Mouse (Mus musculus) heart, adult 2 months (tissue): ENCODE measurements around the gene Mfsd12. TPM values are rescaled to one million over a fixed set of nuclear protein-coding genes. Genes with fewer than 3 reads are reported as not detected.
A peak's percentile ranks its signal among the peaks of the same experiment; 100 is the strongest.

Experiments used
- DNase-seq, 2 experiments: peaks; one replicate each; pipeline ENCODE4 v3.0.0; 2021
- H3K27ac ChIP-seq: fragments of 200-600 bp; 2 replicates; pipeline ENCODE4 v1.8.1; 2022
- H3K27me3 ChIP-seq: fragments of 200-500 bp; 2 replicates; pipeline ENCODE4 v1.6.1; 2012; ENCODE audit warnings: mild to moderate bottlenecking, low read length, inconsistent platforms, mixed read lengths; ENCODE audit not compliant: control insufficient read depth, insufficient read depth
- H3K36me3 ChIP-seq: fragments of 200-500 bp; 2 replicates; pipeline ENCODE4 v1.6.1; 2012; ENCODE audit warnings: low read length, inconsistent platforms; ENCODE audit not compliant: control insufficient read depth, insufficient read depth
- H3K4me1 ChIP-seq: fragments of 200-500 bp; 2 replicates; pipeline ENCODE4 v1.6.1; 2011; ENCODE audit warnings: low read length; ENCODE audit not compliant: control insufficient read depth, insufficient read depth
- H3K4me3 ChIP-seq: fragments of 200-600 bp; 2 replicates; pipeline ENCODE4 v1.8.1; 2022
- H3K79me2 ChIP-seq: fragments of 200-500 bp; replicated peaks from 2 replicates; pipeline ENCODE4 v1.6.1; 2012; ENCODE audit warnings: mild to moderate bottlenecking, inconsistent platforms, low read length, moderate library complexity, mixed read lengths; ENCODE audit not compliant: control insufficient read depth, insufficient read depth
- H3K9ac ChIP-seq: fragments of 200-500 bp; 2 replicates; pipeline ENCODE4 v1.6.1; 2012; ENCODE audit warnings: low read depth, mild to moderate bottlenecking, control low read depth, inconsistent platforms, low read length, mixed read lengths
- CTCF ChIP-seq: fragments of 200-600 bp; IDR thresholded peaks from 2 replicates; pipeline ENCODE4 v1.8.1; 2022; ENCODE audit warnings: antibody characterized with exemption, mild to moderate bottlenecking, moderate library complexity
- EP300 ChIP-seq: fragments of 200-500 bp; IDR thresholded peaks from 2 replicates; pipeline ENCODE4 v1.6.1; 2011; ENCODE audit warnings: low read depth, low read length, control low read depth; ENCODE audit not compliant: insufficient read depth
- POLR2A ChIP-seq: fragments of 200-500 bp; IDR thresholded peaks from 2 replicates; pipeline ENCODE4 v1.6.1; 2011; ENCODE audit warnings: mild to moderate bottlenecking, low read depth, low read length, control low read depth; ENCODE audit not compliant: insufficient read depth
- WGBS: fragments of 180-500 bp; shearing (Covaris S2); methylation state at CpG from one replicate; pipeline ENCODE4 v1.1.7; 2018; 5-methylcytosine and 5-hydroxymethylcytosine counted together
- intact Hi-C: fragments of 180-260 bp; cut with DNase I; formaldehyde crosslinking; loops from one replicate; pipeline ENCODE4 v1.15.1; 2025
- polyA plus RNA-seq: library from polyadenylated mRNA; depleted of rRNA; stranded (reverse); fragments of >200 nt; gene quantifications from 2 replicates; pipeline ENCODE4 v1.2.3, GENCODE M21; 2012
- total RNA-seq, 2 experiments: library from RNA; stranded (reverse); gene quantifications; 2 replicates each; pipeline ENCODE4 v1.2.3; 2021

Mfsd12 gene
- total and polyA plus RNA-seq, 3 experiments, result 9.6 to 11.1 (median 10.6) TPM

DNA sequence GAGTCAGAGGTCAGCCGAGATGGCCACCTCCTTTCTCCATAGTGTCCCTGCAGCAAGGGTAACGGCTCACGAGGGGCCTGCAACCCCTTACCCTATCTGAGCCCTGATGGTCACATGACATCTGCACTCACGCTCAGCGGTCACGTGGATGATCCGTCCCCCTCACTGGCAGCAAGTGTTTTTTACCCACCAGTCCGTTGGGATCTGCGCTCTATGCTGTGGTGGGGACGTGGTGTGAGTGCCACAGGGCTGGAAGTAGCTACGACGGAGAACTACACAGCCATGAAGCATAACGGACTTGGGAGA is 51.1 kb downstream of the Mfsd12 start:
- no peak for DNase-seq
- H3K36me3 ChIP-seq, result peaks cover 22% of the 10 kb centered on the region
- intact Hi-C loops, result loop anchor here (5.0 kb wide), 1 partner anchor 34 kb away; no protein-coding TSS in a partner anchor
- 58% methylated on average over 13 of the region's 13 CpGs for WGBS
- H3K9ac ChIP-seq, result peak overlapping the region; percentile 21
- H3K4me1 ChIP-seq, result peaks cover 54% of the 10 kb centered on the region
- no peak overlapping the region for H3K4me3 ChIP-seq
- TF ChIP-seq CTCF (no peak), POLR2A (no peak), EP300 (no peak)
- no peaks in the 10 kb centered on the region for H3K27me3 ChIP-seq
- H3K27ac ChIP-seq, result peak overlapping the region; percentile 91
- no peaks in the 10 kb centered on the region for H3K79me2 ChIP-seq

- Histone ChIP-seq H3K27ac (peak overlapping the region; percentile 91), H3K4me1 (peaks cover 58% of the 10 kb centered on the region), H3K27me3 (no peaks in the 10 kb centered on the region), H3K4me3 (no peak overlapping the region), H3K9ac (no peak overlapping the region), H3K79me2 (no peaks in the 10 kb centered on the region), H3K36me3 (peaks cover 26% of the 10 kb centered on the region)
- 8% methylated on average over 9 of the region's 9 CpGs for WGBS
- DNase-seq, result peak; percentile 91 to 92
- peak; percentile 97; the same call in 1 of the 2 replicates for TF ChIP-seq EP300
- peak; percentile 99 for TF ChIP-seq CTCF
- TF ChIP-seq POLR2A, result no peak; the same call in 1 of the 2 replicates
- intact Hi-C loops, result loop anchor here (5.0 kb wide), 1 partner anchor 33 kb away; no protein-coding TSS in a partner anchor
Measured at GRCm38 (mm10) chr10:81408871-81409291, 51.6 kb downstream of the Mfsd12 start.

- Histone ChIP-seq H3K27ac (peak overlapping the region; percentile 91), H3K27me3 (no peaks in the 10 kb centered on the region), H3K9ac (peak overlapping the region; percentile 7; the same call in 1 of the 2 replicates), H3K36me3 (peaks cover 27% of the 10 kb centered on the region), H3K4me3 (no peak overlapping the region), H3K4me1 (peaks cover 60% of the 10 kb centered on the region), H3K79me2 (no peaks in the 10 kb centered on the region)
- no peak for TF ChIP-seq EP300
- no peak for TF ChIP-seq POLR2A
- TF ChIP-seq CTCF, result no peak
- no peak for DNase-seq
- intact Hi-C loops, result loop anchor here (5.0 kb wide), 1 partner anchor 33 kb away; no protein-coding TSS in a partner anchor
- WGBS, result 24% methylated on average over 8 of the region's 8 CpGs
Measured at GRCm38 (mm10) chr10:81409330-81409729, 52.0 kb downstream of the Mfsd12 start.

DNA sequence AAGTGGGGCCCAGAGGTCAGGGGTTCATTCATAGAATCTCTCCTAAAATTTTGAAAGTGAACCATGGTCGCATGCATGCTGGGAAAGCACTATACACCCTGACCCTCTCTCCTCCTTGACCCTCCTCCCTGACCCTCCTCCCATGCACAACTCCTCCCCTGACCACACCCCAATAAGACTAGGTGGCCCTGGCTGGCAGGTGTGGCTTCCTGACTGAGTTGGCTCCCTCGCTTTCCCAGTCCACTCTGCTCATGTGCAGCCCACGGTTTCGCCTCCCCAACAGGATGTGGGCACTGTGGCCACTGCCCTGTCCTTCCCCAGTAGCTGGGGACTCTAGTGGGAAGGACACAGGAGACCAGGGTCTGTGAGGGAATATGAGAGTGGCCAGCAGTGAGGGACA is 53.1 kb downstream of the Mfsd12 start:
- H3K27me3 ChIP-seq, result no peaks in the 10 kb centered on the region
- intact Hi-C loops, result loop anchor here (2.0 kb wide), 1 partner anchor 614 kb away; no protein-coding TSS in a partner anchor
- H3K27ac ChIP-seq, result peak overlapping the region; percentile 91
- DNase-seq, result peak in 1 of 2 experiments; percentile 51
- H3K4me3 ChIP-seq, result no peak overlapping the region
- H3K4me1 ChIP-seq, result peaks cover 66% of the 10 kb centered on the region
- WGBS, result 33% methylated on average over 4 of the region's 4 CpGs
- peaks cover 32% of the 10 kb centered on the region for H3K36me3 ChIP-seq
- TF ChIP-seq POLR2A (no peak), EP300 (0 out of 2 replicates have a peak, but pooled peaks have one; percentile 11)
- H3K79me2 ChIP-seq, result no peaks in the 10 kb centered on the region
- H3K9ac ChIP-seq, result peak overlapping the region; percentile 19; the same call in 1 of the 2 replicates

GRCm38 (mm10) chr10:81410981-81411380 is 53.7 kb downstream of the Mfsd12 start:
- Histone ChIP-seq H3K27me3 (no peaks in the 10 kb centered on the region), H3K27ac (peak overlapping the region; percentile 91), H3K4me1 (peaks cover 67% of the 10 kb centered on the region), H3K79me2 (no peaks in the 10 kb centered on the region), H3K36me3 (peaks cover 33% of the 10 kb centered on the region), H3K9ac (peak overlapping the region; percentile 19; the same call in 1 of the 2 replicates), H3K4me3 (0 out of 2 replicates have a peak overlapping the region, but pooled peaks have one; percentile 3)
- intact Hi-C loops, result loop anchor here (1.0 to 2.0 kb wide), 2 partner anchors 19 to 614 kb away; no protein-coding TSS in a partner anchor
- DNase-seq, result peak; percentile 71 to 76
- 15% methylated on average over 9 of the region's 9 CpGs for WGBS
- TF ChIP-seq POLR2A (peak; percentile 34), CTCF (no peak), EP300 (peak; percentile 92)

DNA sequence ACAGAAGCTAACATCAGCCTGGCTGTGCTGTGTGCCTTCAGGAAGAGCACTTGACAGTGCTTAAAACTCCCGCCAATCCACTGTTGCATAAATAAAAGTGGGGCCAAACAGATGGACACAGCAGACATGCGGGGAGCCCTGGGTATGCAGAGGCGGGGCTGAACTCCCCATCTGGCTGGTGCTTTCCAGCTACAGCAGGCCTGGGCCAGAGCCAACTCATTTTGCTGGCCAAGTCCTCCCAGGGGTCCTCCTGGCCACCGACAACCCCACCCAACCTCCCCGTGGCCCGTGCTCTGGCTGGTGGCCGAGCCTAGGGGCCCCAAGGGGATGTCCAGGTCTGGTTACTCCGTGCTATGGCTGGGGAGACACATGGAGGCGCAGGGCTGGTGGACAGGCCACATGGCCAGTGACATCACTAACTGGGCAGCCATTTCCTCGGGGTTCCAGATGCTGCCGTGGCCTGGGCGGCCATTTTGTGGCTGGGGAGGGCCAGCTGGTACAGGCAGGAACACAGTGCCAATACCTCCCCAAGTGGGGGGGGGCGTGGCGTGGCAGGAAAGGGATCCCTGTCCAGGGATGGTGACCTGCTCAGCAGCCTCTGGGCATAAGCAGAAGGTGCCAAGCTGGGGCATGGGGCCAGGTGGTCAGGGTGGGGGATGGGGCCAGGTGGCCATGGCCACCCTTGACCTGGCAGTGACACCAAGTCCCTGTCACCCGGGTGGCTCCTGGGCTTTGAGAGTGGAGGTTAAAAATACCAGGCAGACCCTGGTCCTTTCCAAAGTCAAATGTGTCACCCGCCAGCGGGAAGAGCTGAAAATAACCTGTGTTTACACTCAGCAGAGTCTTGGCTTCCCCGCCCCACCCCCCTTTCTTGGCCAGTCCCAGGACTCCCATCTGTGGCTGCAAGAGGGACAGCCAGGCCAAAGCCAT is 54.4 kb downstream of the Mfsd12 start:
- peaks cover 33% of the 10 kb centered on the region for H3K36me3 ChIP-seq
- no peaks in the 10 kb centered on the region for H3K79me2 ChIP-seq
- peak overlapping the region; percentile 68 for H3K9ac ChIP-seq
- peaks cover 68% of the 10 kb centered on the region for H3K4me1 ChIP-seq
- peak overlapping the region; percentile 91 for H3K27ac ChIP-seq
- intact Hi-C loops, result loop anchor here (1.0 to 2.0 kb wide), 2 partner anchors 19 to 615 kb away; no protein-coding TSS in a partner anchor
- TF ChIP-seq CTCF (no peak), POLR2A (peak; percentile 44), EP300 (peak; percentile 83)
- peak overlapping the region; percentile 29; the same call in 1 of the 2 replicates for H3K4me3 ChIP-seq
- peak; percentile 95 to 96 for DNase-seq
- H3K27me3 ChIP-seq, result no peaks in the 10 kb centered on the region
- 4% methylated on average over 18 of the region's 18 CpGs for WGBS
